Mouse (Mus musculus) forebrain, embryonic 13.5 days (tissue): ENCODE data around the gene Clk1. TPM values are rescaled to one million over a fixed set of nuclear protein-coding genes. Genes with fewer than 3 reads are reported as not detected.

Source experiments
- ATAC-seq: fragments of 200-750 bp; cut with Nextera tagmentation; 2 replicates; pipeline ENCODE4 v1.8.0; 2017
- H3K27ac ChIP-seq: fragments of 300-500 bp; sonication (generic); 2 replicates; pipeline ENCODE4 v1.5.1; 2015; ENCODE audit warnings: inconsistent platforms, mild to moderate bottlenecking, moderate library complexity
- H3K27me3 ChIP-seq: fragments of 300-500 bp; sonication (generic); 2 replicates; pipeline ENCODE4 v1.6.1; 2015; ENCODE audit warnings: mild to moderate bottlenecking, inconsistent platforms
- H3K36me3 ChIP-seq: fragments of 300-500 bp; sonication (generic); 2 replicates; pipeline ENCODE4 v1.6.1; 2015; ENCODE audit warnings: mild to moderate bottlenecking, inconsistent platforms; ENCODE audit not compliant: poor library complexity, severe bottlenecking
- H3K4me1 ChIP-seq: fragments of 300-500 bp; sonication (generic); 2 replicates; pipeline ENCODE4 v1.6.1; 2015; ENCODE audit warnings: inconsistent platforms
- H3K4me2 ChIP-seq: fragments of 300-500 bp; sonication (generic); 2 replicates; pipeline ENCODE4 v1.6.1; 2015; ENCODE audit warnings: inconsistent platforms, mild to moderate bottlenecking, moderate library complexity
- H3K4me3 ChIP-seq: fragments of 300-500 bp; sonication (generic); 2 replicates; pipeline ENCODE4 v1.5.1; 2015; ENCODE audit warnings: mild to moderate bottlenecking, inconsistent platforms
- H3K9ac ChIP-seq: fragments of 300-500 bp; sonication (generic); 2 replicates; pipeline ENCODE4 v1.6.1; 2015; ENCODE audit warnings: mild to moderate bottlenecking, inconsistent platforms
- H3K9me3 ChIP-seq: fragments of 300-500 bp; sonication (generic); replicated peaks from 2 replicates; pipeline ENCODE4 v1.6.1; 2016; ENCODE audit warnings: inconsistent platforms
- WGBS: fragments of 180-500 bp; shearing (Covaris S2); methylation state at CpG from one replicate; pipeline ENCODE4 v1.1.7; 2015; 5-methylcytosine and 5-hydroxymethylcytosine counted together
- polyA plus RNA-seq: library from polyadenylated mRNA; unstranded; fragments of >200 nt; fragmentation: Nextera tagmentation; extraction: Ambion mirVana; gene quantifications from 2 replicates; pipeline ENCODE4 v1.2.1, GENCODE M21; 2015

The Clk1 gene
- polyA plus RNA-seq, 1 experiment from 2014 or later: 165 TPM

DNA sequence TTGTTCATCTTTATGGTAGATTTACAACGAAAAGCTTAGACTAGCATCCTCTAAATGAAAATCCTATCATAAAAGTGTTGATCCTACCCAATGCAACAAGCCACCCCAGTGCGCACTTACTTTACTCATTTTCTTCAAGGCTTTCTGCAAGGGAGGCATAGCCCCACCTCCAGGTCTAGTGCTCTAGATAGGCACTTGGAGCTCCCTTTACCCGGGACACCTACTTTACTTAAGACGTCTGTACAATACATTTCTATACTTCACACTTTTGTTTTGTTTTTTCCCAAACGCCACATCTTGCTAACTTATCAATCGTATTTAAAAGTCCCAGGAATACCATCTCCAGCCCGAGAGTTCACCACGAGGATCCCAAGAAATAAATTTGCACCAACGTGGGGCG, 20.8 kb upstream of the Clk1 start:
- no peaks in the 10 kb centered on the region for H3K27me3 ChIP-seq
- peak overlapping the region; percentile 68 for H3K4me3 ChIP-seq
- ATAC-seq: no peak
- peak overlapping the region; percentile 69 for H3K4me2 ChIP-seq
- peak overlapping the region; percentile 85 for H3K9ac ChIP-seq
- H3K9me3 ChIP-seq: no peaks in the 10 kb centered on the region
- H3K27ac ChIP-seq: peak overlapping the region; percentile 88
- H3K36me3 ChIP-seq: peaks cover 38% of the 10 kb centered on the region
- 12% methylated on average over 10 of the region's 10 CpGs for WGBS
- H3K4me1 ChIP-seq: peaks cover 20% of the 10 kb centered on the region

GRCm38 (mm10) chr1:58424551-58424950, 685 bp upstream of the Clk1 start:
- ATAC-seq: 0 out of 2 replicates have a peak, but pooled peaks have one; percentile 0
- 79% methylated on average over 3 of the region's 3 CpGs for WGBS
- H3K4me1 ChIP-seq: peaks cover 19% of the 10 kb centered on the region
- no peak overlapping the region for H3K4me3 ChIP-seq
- no peak overlapping the region for H3K9ac ChIP-seq
- no peak overlapping the region for H3K27ac ChIP-seq
- peak overlapping the region; percentile 80; the same call in 1 of the 2 replicates for H3K4me2 ChIP-seq
- peaks cover 16% of the 10 kb centered on the region for H3K36me3 ChIP-seq
- no peaks in the 10 kb centered on the region for H3K27me3 ChIP-seq
- H3K9me3 ChIP-seq: no peaks in the 10 kb centered on the region

DNA sequence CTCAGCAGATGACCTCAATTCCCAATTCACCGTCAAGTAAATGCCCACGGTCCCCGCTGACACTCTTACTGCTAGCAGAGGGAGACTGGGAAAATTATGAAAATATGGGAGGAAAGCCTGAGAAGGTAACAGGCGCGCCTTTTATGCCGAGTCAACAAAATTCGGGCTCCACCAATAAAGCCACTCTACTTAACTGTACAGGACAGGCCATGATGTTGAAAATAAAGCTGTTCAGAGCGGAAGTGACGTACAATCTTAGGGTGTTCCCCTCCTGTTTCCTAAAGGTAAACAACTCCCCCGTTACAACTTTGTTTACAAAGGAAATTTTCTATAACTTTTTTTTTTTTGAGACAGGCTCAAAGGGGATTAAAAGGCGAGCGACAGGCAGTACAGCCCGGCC, 987 bp downstream of the Clk1 start:
- Histone ChIP-seq H3K4me2 (peak overlapping the region; percentile 80), H3K27ac (peak overlapping the region; percentile 99; the same call in 1 of the 2 replicates), H3K9me3 (no peaks in the 10 kb centered on the region), H3K36me3 (peaks cover 32% of the 10 kb centered on the region), H3K4me3 (peak overlapping the region; percentile 100), H3K27me3 (no peaks in the 10 kb centered on the region), H3K9ac (peak overlapping the region; percentile 100), H3K4me1 (peaks cover 19% of the 10 kb centered on the region)
- peak; percentile 53 for ATAC-seq
- 12% methylated on average over 13 of the region's 13 CpGs for WGBS

DNA sequence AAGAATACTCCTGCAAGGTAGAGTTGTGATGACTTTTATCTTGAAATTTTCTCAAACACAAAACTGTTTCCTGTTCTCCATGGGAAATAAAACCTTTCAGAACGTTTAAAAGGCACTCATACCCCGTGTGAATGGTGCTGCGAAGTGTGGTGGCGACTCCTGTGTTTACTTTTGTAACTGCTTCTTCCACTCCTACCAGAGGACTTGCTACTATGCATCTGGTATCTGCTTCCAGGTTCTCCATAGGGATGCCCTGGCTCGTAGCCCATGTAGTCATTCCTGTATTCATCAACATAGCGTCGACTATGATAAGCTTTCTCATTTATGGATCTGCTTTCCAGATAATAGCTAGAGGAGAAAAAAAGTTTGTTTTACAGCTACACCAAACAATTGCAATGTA, 2.9 kb downstream of the Clk1 start:
- Histone ChIP-seq H3K9me3 (no peaks in the 10 kb centered on the region), H3K27ac (no peak overlapping the region), H3K4me1 (peaks cover 19% of the 10 kb centered on the region), H3K4me2 (peak overlapping the region; percentile 80; the same call in 1 of the 2 replicates), H3K4me3 (no peak overlapping the region), H3K36me3 (peaks cover 49% of the 10 kb centered on the region), H3K27me3 (no peaks in the 10 kb centered on the region), H3K9ac (no peak overlapping the region)
- WGBS: 80% methylated on average over 7 of the region's 7 CpGs
- no peak for ATAC-seq

DNA sequence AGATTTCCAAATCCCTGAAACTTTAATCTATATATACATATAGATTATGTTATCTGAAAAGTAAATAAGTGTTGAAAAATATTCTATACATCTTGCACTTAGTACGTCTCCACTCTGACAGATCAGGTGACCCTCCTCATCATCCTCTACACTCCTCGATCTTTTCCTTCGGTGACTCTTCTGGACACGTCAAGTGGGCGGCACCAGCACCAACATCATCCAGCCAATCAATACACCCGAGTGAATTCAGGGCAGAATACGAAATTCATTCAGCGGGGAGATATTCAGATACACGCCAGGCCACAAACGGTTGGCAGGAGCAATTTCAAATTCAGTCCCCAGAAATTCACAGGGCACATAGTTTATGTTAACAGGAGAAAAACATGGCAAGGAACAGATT, 3.8 kb downstream of the Clk1 start:
- no peaks in the 10 kb centered on the region for H3K27me3 ChIP-seq
- no peak overlapping the region for H3K9ac ChIP-seq
- no peak for ATAC-seq
- H3K4me1 ChIP-seq: peaks cover 19% of the 10 kb centered on the region
- 81% methylated on average over 10 of the region's 10 CpGs for WGBS
- H3K4me2 ChIP-seq: no peak overlapping the region
- H3K4me3 ChIP-seq: no peak overlapping the region
- H3K27ac ChIP-seq: no peak overlapping the region
- no peaks in the 10 kb centered on the region for H3K9me3 ChIP-seq
- H3K36me3 ChIP-seq: peaks cover 57% of the 10 kb centered on the region

- no peak for ATAC-seq
- 92% methylated on average over 2 of the region's 2 CpGs for WGBS
- Histone ChIP-seq H3K36me3 (peaks cover 87% of the 10 kb centered on the region), H3K4me1 (peaks cover 3% of the 10 kb centered on the region), H3K27me3 (no peaks in the 10 kb centered on the region), H3K27ac (no peak overlapping the region), H3K4me2 (no peak overlapping the region), H3K9me3 (no peaks in the 10 kb centered on the region), H3K4me3 (no peak overlapping the region), H3K9ac (no peak overlapping the region)
Measured at GRCm38 (mm10) chr1:58416048-58416447, 7.8 kb downstream of the Clk1 start.

- Histone ChIP-seq H3K27ac (no peak overlapping the region), H3K4me2 (no peak overlapping the region), H3K4me1 (no peaks in the 10 kb centered on the region), H3K4me3 (no peak overlapping the region), H3K27me3 (no peaks in the 10 kb centered on the region), H3K9ac (no peak overlapping the region), H3K9me3 (no peaks in the 10 kb centered on the region), H3K36me3 (peaks cover 90% of the 10 kb centered on the region)
- WGBS: 19% methylated on average over 1 of the region's 1 CpGs
- no peak for ATAC-seq
Measured at GRCm38 (mm10) chr1:58415442-58415841, 8.4 kb downstream of the Clk1 start.

- no peaks in the 10 kb centered on the region for H3K4me1 ChIP-seq
- no peak overlapping the region for H3K27ac ChIP-seq
- ATAC-seq: no peak
- no peak overlapping the region for H3K4me2 ChIP-seq
- no peaks in the 10 kb centered on the region for H3K9me3 ChIP-seq
- H3K4me3 ChIP-seq: no peak overlapping the region
- 96% methylated on average over 7 of the region's 7 CpGs for WGBS
- H3K36me3 ChIP-seq: peaks cover 80% of the 10 kb centered on the region
- no peaks in the 10 kb centered on the region for H3K27me3 ChIP-seq
- H3K9ac ChIP-seq: no peak overlapping the region
Measured at GRCm38 (mm10) chr1:58410776-58411175, 13.1 kb downstream of the Clk1 start.

DNA sequence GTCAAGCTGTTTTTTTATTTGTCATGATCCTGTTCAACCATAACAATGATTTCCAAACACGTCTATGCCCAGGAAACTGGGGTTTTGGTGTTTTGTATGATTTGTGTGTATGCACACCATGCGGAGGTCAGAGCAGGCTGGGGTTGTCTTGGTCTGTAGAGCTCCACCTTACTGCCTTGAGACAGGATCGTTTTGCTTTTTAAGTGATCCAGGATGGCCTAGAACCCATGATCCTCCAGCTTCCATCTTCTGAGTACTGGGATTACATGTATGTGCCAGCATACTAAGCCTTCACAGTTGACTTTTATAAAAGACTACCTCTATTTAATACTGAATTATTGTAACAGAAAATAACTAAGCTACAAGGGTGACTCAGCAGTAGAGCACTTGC, 13.7 kb downstream of the Clk1 start:
- H3K9ac ChIP-seq: no peak overlapping the region
- H3K9me3 ChIP-seq: no peaks in the 10 kb centered on the region
- 80% methylated on average over 3 of the region's 3 CpGs for WGBS
- H3K36me3 ChIP-seq: peaks cover 79% of the 10 kb centered on the region
- no peaks in the 10 kb centered on the region for H3K27me3 ChIP-seq
- no peak overlapping the region for H3K4me3 ChIP-seq
- no peak overlapping the region for H3K4me2 ChIP-seq
- no peaks in the 10 kb centered on the region for H3K4me1 ChIP-seq
- H3K27ac ChIP-seq: no peak overlapping the region
- no peak for ATAC-seq

DNA sequence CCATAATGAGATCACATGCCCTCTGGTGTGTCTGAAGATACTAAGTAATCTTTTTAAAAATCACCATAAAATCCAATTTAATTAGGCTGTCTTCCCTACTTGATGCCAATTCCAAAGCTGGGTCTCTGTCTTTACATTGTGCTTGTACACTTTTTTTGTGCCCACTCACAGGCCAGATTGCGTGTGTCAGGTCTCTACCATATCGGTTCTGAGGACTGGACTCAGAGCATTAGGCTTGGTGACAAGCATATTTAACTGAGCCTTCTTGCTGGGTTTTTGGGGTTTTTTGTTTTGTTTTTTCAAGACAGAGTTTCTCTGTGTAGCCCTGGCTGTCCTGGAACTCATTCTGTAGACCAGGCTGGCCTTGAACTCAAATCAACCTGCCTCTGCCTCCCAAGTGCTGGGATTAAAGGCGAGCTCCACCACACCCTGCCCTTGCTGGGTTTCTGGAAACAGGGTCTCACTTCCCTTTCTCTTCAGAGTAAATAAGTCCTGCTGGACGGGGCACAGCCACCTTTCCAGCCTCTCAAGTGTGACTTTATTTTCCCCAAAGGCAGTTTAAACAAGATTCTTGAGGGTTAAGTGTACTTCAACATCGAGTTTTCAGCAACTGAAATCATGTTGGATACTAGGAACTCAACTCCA, 14.2 kb downstream of the Clk1 start:
- H3K27me3 ChIP-seq: no peaks in the 10 kb centered on the region
- peak; percentile 50; the same call in 1 of the 2 replicates for ATAC-seq
- WGBS: 81% methylated on average over 5 of the region's 5 CpGs

DNA sequence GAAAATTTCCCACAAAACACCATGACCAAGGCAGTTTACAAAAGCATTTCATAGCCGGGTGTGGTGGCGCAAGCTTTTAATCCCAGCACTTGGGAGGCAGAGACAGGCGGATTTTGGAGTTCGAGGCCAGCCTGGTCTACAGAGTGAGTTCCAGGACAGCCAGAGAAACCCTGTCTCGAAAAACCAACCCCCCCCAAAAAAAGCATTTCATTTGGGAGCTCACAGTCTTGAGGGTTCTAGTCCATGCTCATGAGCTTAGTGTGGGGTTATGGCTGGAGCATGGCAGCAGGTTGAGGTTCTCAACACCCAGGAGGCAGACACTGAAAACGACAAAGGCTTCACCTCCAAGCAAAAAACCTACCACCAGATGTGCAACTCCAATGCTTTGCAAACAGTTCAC, 15.7 kb downstream of the Clk1 start:
- Histone ChIP-seq H3K27me3 (no peaks in the 10 kb centered on the region), H3K4me2 (no peak overlapping the region), H3K27ac (no peak overlapping the region), H3K9me3 (no peaks in the 10 kb centered on the region), H3K4me1 (no peaks in the 10 kb centered on the region), H3K4me3 (no peak overlapping the region), H3K36me3 (peaks cover 75% of the 10 kb centered on the region), H3K9ac (no peak overlapping the region)
- 89% methylated on average over 6 of the region's 6 CpGs for WGBS
- ATAC-seq: no peak

More for the DNA sequence above, 14.2 kb downstream of the Clk1 start:
- H3K27ac ChIP-seq: no peak overlapping the region
- no peaks in the 10 kb centered on the region for H3K9me3 ChIP-seq
- H3K4me3 ChIP-seq: no peak overlapping the region
- H3K4me2 ChIP-seq: no peak overlapping the region
- H3K4me1 ChIP-seq: no peaks in the 10 kb centered on the region
- H3K9ac ChIP-seq: no peak overlapping the region
- peaks cover 75% of the 10 kb centered on the region for H3K36me3 ChIP-seq

DNA sequence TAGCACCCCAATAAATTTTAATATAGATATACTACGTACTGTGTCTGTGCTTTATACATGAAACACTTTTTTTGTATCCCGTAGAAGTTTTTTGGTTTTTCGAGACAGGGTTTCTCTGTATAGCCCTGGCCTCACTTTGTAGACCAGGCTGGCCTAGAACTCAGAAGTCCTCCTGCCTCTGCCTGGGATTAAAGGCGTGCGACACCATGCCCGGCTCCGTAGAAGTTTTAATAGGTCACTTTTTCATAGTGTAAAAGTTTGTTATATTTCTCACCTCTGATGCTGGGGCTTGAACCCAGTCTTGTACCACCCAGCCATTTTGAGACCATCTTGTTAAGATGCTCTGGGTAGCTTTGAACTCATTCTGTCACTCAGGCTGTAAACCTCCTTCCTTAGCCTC, 16.5 kb downstream of the Clk1 start:
- H3K36me3 ChIP-seq: peaks cover 76% of the 10 kb centered on the region

GRCm38 (mm10) chr1:58403745-58404144, 20.1 kb downstream of the Clk1 start:
- no peaks in the 10 kb centered on the region for H3K4me1 ChIP-seq
- peaks cover 81% of the 10 kb centered on the region for H3K36me3 ChIP-seq
- no peaks in the 10 kb centered on the region for H3K9me3 ChIP-seq
- no peak overlapping the region for H3K9ac ChIP-seq
- no peak overlapping the region for H3K27ac ChIP-seq
- no peak overlapping the region for H3K4me2 ChIP-seq
- no peak overlapping the region for H3K4me3 ChIP-seq
- H3K27me3 ChIP-seq: no peaks in the 10 kb centered on the region
- WGBS: 96% methylated on average over 5 of the region's 5 CpGs
- no peak for ATAC-seq

More for the DNA sequence above, 16.5 kb downstream of the Clk1 start:
- ATAC-seq: no peak
- WGBS: 95% methylated on average over 7 of the region's 7 CpGs
- no peak overlapping the region for H3K4me3 ChIP-seq
- H3K9ac ChIP-seq: no peak overlapping the region
- H3K4me2 ChIP-seq: no peak overlapping the region
- H3K27me3 ChIP-seq: no peaks in the 10 kb centered on the region
- no peak overlapping the region for H3K27ac ChIP-seq
- no peaks in the 10 kb centered on the region for H3K9me3 ChIP-seq
- no peaks in the 10 kb centered on the region for H3K4me1 ChIP-seq
